Mouse (Mus musculus) right cerebral cortex, adult 2 months (tissue): ENCODE measurements around the gene Clip4.
A peak's percentile ranks its signal among the peaks of the same experiment; 100 is the strongest.
"Not testable (repeated sequence)": the region's sequence is repeated elsewhere in the genome, so short reads cannot be mapped to it uniquely, and the experiment has no call there.

Experiments
- DNase-seq, 2 experiments: peaks; one replicate each; pipeline ENCODE4 v3.0.0; 2021 to 2022; ENCODE audit warnings: low spot score in 2 of 2

The Clip4 gene

GRCm38 (mm10) chr17:71768173-71768572 lies at the start of gene Clip4:
TSS of gene Clip4 (plus strand) at chr17:71768473.
- DNase-seq = not testable (repeated sequence)

- DNase-seq = no peak
These were observed 47.8 kb upstream of the Clip4 start for GRCm38 (mm10) chr17:71720434-71720833.

GRCm38 (mm10) chr17:71721019-71721418 lies 47.3 kb upstream of the Clip4 start:
- DNase-seq = no peak

- DNase-seq = no peak
These were observed 37.6 kb upstream of the Clip4 start for GRCm38 (mm10) chr17:71730655-71731054.

- no peak for DNase-seq
These were observed 31.8 kb upstream of the Clip4 start for GRCm38 (mm10) chr17:71736442-71736841.

- no peak for DNase-seq
These were observed 26.1 kb upstream of the Clip4 start for GRCm38 (mm10) chr17:71742156-71742555.

- peak; percentile 61 to 64 for DNase-seq
These were observed 25.3 kb upstream of the Clip4 start for GRCm38 (mm10) chr17:71742935-71743334.

GRCm38 (mm10) chr17:71746114-71746513 lies 22.2 kb upstream of the Clip4 start:
- no peak for DNase-seq

- no peak for DNase-seq
These were observed 20.7 kb upstream of the Clip4 start for GRCm38 (mm10) chr17:71747561-71747960.

- DNase-seq = no peak
These were observed 18.6 kb upstream of the Clip4 start for GRCm38 (mm10) chr17:71749616-71750168.

GRCm38 (mm10) chr17:71752831-71753230 lies 15.4 kb upstream of the Clip4 start, which contains the start of gene Pcare:
TSS of gene Pcare (minus strand) at chr17:71752894.
- DNase-seq = peak in 1 of 2 experiments; percentile 27

- DNase-seq = no peak
These were observed 7.7 kb upstream of the Clip4 start for GRCm38 (mm10) chr17:71760536-71760935.

GRCm38 (mm10) chr17:71769564-71769963 lies 1.3 kb downstream of the Clip4 start:
- no peak for DNase-seq

GRCm38 (mm10) chr17:71770696-71771095 lies 2.4 kb downstream of the Clip4 start:
- DNase-seq = no peak

- no peak for DNase-seq
These were observed 5.9 kb downstream of the Clip4 start for GRCm38 (mm10) chr17:71774173-71774572.

GRCm38 (mm10) chr17:71775279-71775678 lies 7.0 kb downstream of the Clip4 start:
- no peak for DNase-seq

GRCm38 (mm10) chr17:71778696-71779095 lies 10.4 kb downstream of the Clip4 start:
- DNase-seq = no peak

GRCm38 (mm10) chr17:71780490-71780889 lies 12.2 kb downstream of the Clip4 start:
- no peak for DNase-seq

GRCm38 (mm10) chr17:71780945-71781344 lies 12.7 kb downstream of the Clip4 start:
- DNase-seq = peak; percentile 84 to 87

- DNase-seq = peak in 1 of 2 experiments; percentile 19
These were observed 14.0 kb downstream of the Clip4 start for GRCm38 (mm10) chr17:71782242-71782698.

- DNase-seq = peak; percentile 63 to 67
These were observed 14.6 kb downstream of the Clip4 start for GRCm38 (mm10) chr17:71782699-71783365.

GRCm38 (mm10) chr17:71783366-71783735 lies 15.1 kb downstream of the Clip4 start:
- peak in 1 of 2 experiments; percentile 19 for DNase-seq

- DNase-seq = no peak
These were observed 18.2 kb downstream of the Clip4 start for GRCm38 (mm10) chr17:71786456-71786855.
